Mouse (Mus musculus) midbrain, embryonic 13.5 days (tissue): ENCODE data around the gene Psma5. TPM values are rescaled to one million over a fixed set of nuclear protein-coding genes. Genes with fewer than 3 reads are reported as not detected.

Source experiments
- ATAC-seq: fragments of 200-750 bp; cut with Nextera tagmentation; 2 replicates; pipeline ENCODE4 v1.8.0; 2017; ENCODE audit warnings: mild to moderate bottlenecking, moderate TSS enrichment, moderate library complexity
- H3K27ac ChIP-seq: fragments of 300-500 bp; sonication (generic); 2 replicates; pipeline ENCODE4 v1.5.1; 2015; ENCODE audit warnings: inconsistent platforms, mild to moderate bottlenecking, moderate library complexity
- H3K27me3 ChIP-seq: fragments of 300-500 bp; sonication (generic); 2 replicates; pipeline ENCODE4 v1.6.1; 2015; ENCODE audit warnings: mild to moderate bottlenecking, inconsistent platforms
- H3K36me3 ChIP-seq: fragments of 300-500 bp; sonication (generic); 2 replicates; pipeline ENCODE4 v1.6.1; 2015; ENCODE audit warnings: mild to moderate bottlenecking, inconsistent platforms
- H3K4me1 ChIP-seq: fragments of 300-500 bp; sonication (generic); replicated peaks from 2 replicates; pipeline ENCODE4 v1.6.1; 2015; ENCODE audit warnings: inconsistent platforms
- H3K4me2 ChIP-seq: fragments of 300-500 bp; sonication (generic); replicated peaks from 2 replicates; pipeline ENCODE4 v1.6.1; 2015; ENCODE audit warnings: moderate library complexity, mild to moderate bottlenecking, inconsistent platforms
- H3K4me3 ChIP-seq: fragments of 300-500 bp; sonication (generic); replicated peaks from 2 replicates; pipeline ENCODE4 v1.5.1; 2015; ENCODE audit warnings: mild to moderate bottlenecking, inconsistent platforms
- H3K9ac ChIP-seq: fragments of 300-500 bp; sonication (generic); replicated peaks from 2 replicates; pipeline ENCODE4 v1.6.1; 2015; ENCODE audit warnings: mild to moderate bottlenecking, inconsistent platforms
- H3K9me3 ChIP-seq: fragments of 300-500 bp; sonication (generic); 2 replicates; pipeline ENCODE4 v1.6.1; 2016; ENCODE audit warnings: mild to moderate bottlenecking, inconsistent platforms
- WGBS: fragments of 180-500 bp; shearing (Covaris S2); methylation state at CpG from one replicate; pipeline ENCODE4 v1.1.7; 2015; 5-methylcytosine and 5-hydroxymethylcytosine counted together
- polyA plus RNA-seq: library from polyadenylated mRNA; unstranded; fragments of >200 nt; fragmentation: Nextera tagmentation; extraction: Ambion mirVana; gene quantifications from 2 replicates; pipeline ENCODE4 v1.2.1, GENCODE M21; 2015

Psma5 gene
- polyA plus RNA-seq, 1 experiment from 2014 or later = 257 TPM

GRCm38 (mm10) chr3:108313138-108313537 is 56.4 kb downstream of the Psma5 start:
- H3K4me1 ChIP-seq = peaks cover 2% of the 10 kb centered on the region; the same call in 1 of the 2 replicates
- no peak overlapping the region for H3K9ac ChIP-seq
- H3K27me3 ChIP-seq = no peaks in the 10 kb centered on the region
- peaks cover 30% of the 10 kb centered on the region for H3K36me3 ChIP-seq
- 93% methylated on average over 4 of the region's 4 CpGs for WGBS
- no peak overlapping the region for H3K27ac ChIP-seq
- no peak overlapping the region for H3K4me3 ChIP-seq
- ATAC-seq = no peak
- no peaks in the 10 kb centered on the region for H3K9me3 ChIP-seq
- H3K4me2 ChIP-seq = no peak overlapping the region

GRCm38 (mm10) chr3:108314038-108314675 is 57.4 kb downstream of the Psma5 start:
- Histone ChIP-seq H3K4me2 (no peak overlapping the region), H3K9ac (no peak overlapping the region), H3K27ac (no peak overlapping the region), H3K36me3 (peaks cover 30% of the 10 kb centered on the region), H3K9me3 (no peaks in the 10 kb centered on the region), H3K4me1 (no peaks in the 10 kb centered on the region), H3K27me3 (no peaks in the 10 kb centered on the region), H3K4me3 (no peak overlapping the region)
- WGBS = 68% methylated on average over 8 of the region's 8 CpGs
- no peak for ATAC-seq

GRCm38 (mm10) chr3:108318517-108318916 is 61.8 kb downstream of the Psma5 start:
- H3K27me3 ChIP-seq = no peaks in the 10 kb centered on the region
- 0 out of 2 replicates have a peak, but pooled peaks cover 3% of the 10 kb centered on the region for H3K4me1 ChIP-seq
- WGBS = 71% methylated on average over 2 of the region's 2 CpGs
- no peak overlapping the region for H3K27ac ChIP-seq
- peaks cover 24% of the 10 kb centered on the region; the same call in 1 of the 2 replicates for H3K36me3 ChIP-seq
- ATAC-seq = no peak
- no peak overlapping the region for H3K4me3 ChIP-seq
- H3K4me2 ChIP-seq = no peak overlapping the region
- H3K9ac ChIP-seq = no peak overlapping the region
- no peaks in the 10 kb centered on the region for H3K9me3 ChIP-seq

- Histone ChIP-seq H3K9ac (no peak overlapping the region), H3K4me1 (0 out of 2 replicates have a peak, but pooled peaks cover 3% of the 10 kb centered on the region), H3K9me3 (no peaks in the 10 kb centered on the region), H3K36me3 (peaks cover 33% of the 10 kb centered on the region), H3K27me3 (no peaks in the 10 kb centered on the region), H3K4me2 (no peak overlapping the region), H3K4me3 (no peak overlapping the region), H3K27ac (no peak overlapping the region)
- no peak for ATAC-seq
- whole genome bisulfite sequencing = 80% methylated on average over 4 of the region's 4 CpGs
Observed at GRCm38 (mm10) chr3:108321671-108322070, 64.9 kb downstream of the Psma5 start.

- H3K4me3 ChIP-seq = no peak overlapping the region
- 94% methylated on average over 4 of the region's 4 CpGs for WGBS
- ATAC-seq = no peak
Observed at GRCm38 (mm10) chr3:108322136-108322535, 65.4 kb downstream of the Psma5 start.

GRCm38 (mm10) chr3:108322962-108323361 is 66.2 kb downstream of the Psma5 start:
- Histone ChIP-seq H3K4me2 (no peak overlapping the region), H3K4me1 (0 out of 2 replicates have a peak, but pooled peaks cover 3% of the 10 kb centered on the region), H3K36me3 (peaks cover 45% of the 10 kb centered on the region), H3K27ac (no peak overlapping the region), H3K27me3 (no peaks in the 10 kb centered on the region), H3K9me3 (no peaks in the 10 kb centered on the region), H3K9ac (no peak overlapping the region), H3K4me3 (no peak overlapping the region)
- 86% methylated on average over 3 of the region's 3 CpGs for WGBS
- ATAC-seq = no peak

More at GRCm38 (mm10) chr3:108322136-108322535, 65.4 kb downstream of the Psma5 start:
- Histone ChIP-seq H3K27me3 (no peaks in the 10 kb centered on the region), H3K9me3 (no peaks in the 10 kb centered on the region), H3K27ac (no peak overlapping the region), H3K9ac (no peak overlapping the region), H3K4me2 (no peak overlapping the region), H3K4me1 (0 out of 2 replicates have a peak, but pooled peaks cover 3% of the 10 kb centered on the region), H3K36me3 (peaks cover 36% of the 10 kb centered on the region)

GRCm38 (mm10) chr3:108324837-108325236 is 68.1 kb downstream of the Psma5 start:
- Histone ChIP-seq H3K4me1 (0 out of 2 replicates have a peak, but pooled peaks cover 3% of the 10 kb centered on the region), H3K4me3 (no peak overlapping the region), H3K36me3 (peaks cover 54% of the 10 kb centered on the region), H3K4me2 (no peak overlapping the region), H3K27me3 (no peaks in the 10 kb centered on the region), H3K9me3 (no peaks in the 10 kb centered on the region), H3K9ac (no peak overlapping the region), H3K27ac (no peak overlapping the region)
- ATAC-seq = no peak
- 85% methylated on average over 4 of the region's 4 CpGs for WGBS

- peaks cover 58% of the 10 kb centered on the region for H3K36me3 ChIP-seq
- ATAC-seq = no peak
- no peak overlapping the region for H3K27ac ChIP-seq
- no peaks in the 10 kb centered on the region for H3K9me3 ChIP-seq
- no peak overlapping the region for H3K4me2 ChIP-seq
- no peak overlapping the region for H3K9ac ChIP-seq
- H3K4me3 ChIP-seq = no peak overlapping the region
- no peaks in the 10 kb centered on the region for H3K27me3 ChIP-seq
- H3K4me1 ChIP-seq = 0 out of 2 replicates have a peak, but pooled peaks cover 3% of the 10 kb centered on the region
- 98% methylated on average over 9 of the region's 9 CpGs for WGBS
Observed at GRCm38 (mm10) chr3:108325521-108325920, 68.8 kb downstream of the Psma5 start.

GRCm38 (mm10) chr3:108327275-108327674 is 70.5 kb downstream of the Psma5 start:
- Histone ChIP-seq H3K27ac (no peak overlapping the region), H3K9me3 (no peaks in the 10 kb centered on the region), H3K4me3 (no peak overlapping the region), H3K27me3 (no peaks in the 10 kb centered on the region), H3K36me3 (peaks cover 71% of the 10 kb centered on the region), H3K4me2 (no peak overlapping the region), H3K4me1 (no peaks in the 10 kb centered on the region), H3K9ac (no peak overlapping the region)
- WGBS = 98% methylated on average over 8 of the region's 8 CpGs
- ATAC-seq = no peak

GRCm38 (mm10) chr3:108327916-108328315 is 71.2 kb downstream of the Psma5 start:
- Histone ChIP-seq H3K27me3 (no peaks in the 10 kb centered on the region), H3K27ac (peak overlapping the region; percentile 71; the same call in 1 of the 2 replicates), H3K9me3 (no peaks in the 10 kb centered on the region), H3K4me3 (no peak overlapping the region), H3K9ac (no peak overlapping the region), H3K4me2 (no peak overlapping the region), H3K36me3 (peaks cover 75% of the 10 kb centered on the region), H3K4me1 (no peaks in the 10 kb centered on the region)
- ATAC-seq = no peak
- WGBS = 82% methylated on average over 3 of the region's 3 CpGs

- ATAC-seq = peak; percentile 63
- 69% methylated on average over 9 of the region's 9 CpGs for WGBS
- Histone ChIP-seq H3K4me1 (no peaks in the 10 kb centered on the region), H3K9me3 (no peaks in the 10 kb centered on the region), H3K9ac (no peak overlapping the region), H3K27me3 (no peaks in the 10 kb centered on the region), H3K4me3 (no peak overlapping the region), H3K27ac (peak overlapping the region; percentile 71; the same call in 1 of the 2 replicates), H3K4me2 (no peak overlapping the region), H3K36me3 (peaks cover 78% of the 10 kb centered on the region)
Observed at GRCm38 (mm10) chr3:108328441-108328841, 71.7 kb downstream of the Psma5 start.
